Mouse (Mus musculus) duodenum, adult 2 months (tissue): ENCODE measurements around the gene Cdkn2a. TPM values are rescaled to one million over a fixed set of nuclear protein-coding genes. Genes with fewer than 3 reads are reported as not detected.

Source experiments
- polyA plus RNA-seq: library from polyadenylated mRNA; depleted of rRNA; stranded (reverse); fragments of >200 nt; gene quantifications from 2 replicates; pipeline ENCODE4 v1.2.3, GENCODE M21; 2012; ENCODE audit warnings: low replicate concordance; rRNA removed

The Cdkn2a gene
- polyA plus RNA-seq, result 0.18 and 0.56 TPM in 2 replicates

DNA sequence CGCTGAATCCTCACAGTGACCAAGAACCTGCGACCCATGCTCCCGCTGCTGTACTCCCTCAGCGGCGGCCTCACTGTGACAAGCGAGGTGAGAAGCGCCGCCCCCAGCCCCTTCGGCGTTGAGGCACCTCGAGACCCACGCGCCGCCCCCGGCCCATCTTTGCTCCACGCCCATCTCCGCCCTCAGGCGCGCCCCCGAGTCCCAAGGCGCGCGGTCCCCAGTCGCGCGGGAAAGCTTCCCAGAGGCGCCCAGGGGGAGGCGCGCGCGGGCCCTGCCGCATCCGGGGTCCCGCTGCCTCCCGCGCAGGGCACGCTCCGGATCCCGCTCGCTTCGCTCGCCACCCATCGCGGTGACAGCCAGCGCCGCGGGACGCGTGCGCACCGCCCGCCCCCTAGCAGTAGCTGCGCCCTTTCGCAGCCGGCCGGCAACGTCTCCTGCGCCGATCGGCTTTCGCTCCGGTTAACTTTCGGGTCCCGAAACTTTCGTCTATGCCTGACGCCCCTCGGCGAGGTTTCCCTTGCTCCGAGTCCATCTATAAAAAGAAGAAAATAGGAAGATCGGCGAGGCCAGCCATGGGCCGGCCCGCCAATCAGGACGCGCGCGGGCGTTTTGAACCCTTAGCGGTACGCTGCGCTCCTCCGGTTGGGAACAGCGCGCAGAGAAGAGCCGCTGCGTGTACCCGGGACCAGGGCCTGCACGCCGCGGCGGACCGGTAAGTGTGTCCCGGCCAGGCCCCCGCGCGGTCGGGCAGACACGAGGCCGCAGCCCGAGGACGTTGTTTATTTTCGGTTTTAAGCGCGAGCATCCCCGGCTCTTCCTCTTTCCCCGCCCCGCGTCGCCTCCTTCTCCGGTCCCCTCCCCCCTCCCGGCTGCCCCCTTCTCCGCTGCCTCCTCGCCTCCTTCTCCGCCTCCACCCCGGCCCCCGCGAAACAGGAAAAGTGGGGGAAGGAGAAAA is at the start of gene Cdkn2a:
Gene Cdkn2a, minus strand, starts transcription at position 168 of the 955 bp plus-strand sequence.

DNA sequence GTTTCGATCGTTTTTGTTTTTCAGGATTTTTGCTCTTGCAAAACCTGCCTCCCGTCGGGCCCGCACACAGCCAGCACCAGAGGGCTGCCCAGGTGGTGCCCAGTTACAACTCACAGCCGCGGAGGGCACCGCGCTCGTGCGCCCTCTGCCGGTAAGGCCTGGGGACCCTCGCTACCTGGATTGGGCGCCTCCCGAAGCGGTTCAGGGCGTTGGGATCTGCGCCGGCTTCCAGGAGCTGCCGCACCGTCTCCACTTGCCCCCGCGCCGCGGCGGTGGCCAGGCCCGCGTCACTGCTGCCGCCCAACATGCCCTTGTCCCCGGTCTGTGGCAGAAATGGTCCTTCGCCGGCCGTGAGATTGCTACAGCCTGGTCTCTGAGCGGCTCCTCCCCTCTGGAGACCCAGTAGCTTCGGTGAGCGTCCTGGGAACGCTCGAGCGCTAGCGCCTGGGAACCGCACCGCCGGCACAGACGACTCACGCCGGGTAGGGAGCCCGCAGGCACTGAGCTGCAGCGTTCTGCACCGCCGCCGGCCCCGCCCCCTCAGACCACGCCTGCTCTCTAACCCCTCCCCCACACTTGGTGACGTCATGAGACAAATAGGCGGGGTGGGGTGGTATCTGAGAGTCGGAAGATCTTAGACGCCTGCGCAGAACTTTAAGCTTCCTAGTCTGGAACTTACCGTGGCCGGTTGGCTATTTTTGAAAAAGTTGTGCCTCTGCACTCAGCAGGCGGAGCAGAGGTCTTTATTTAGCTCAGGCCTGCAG is 16.2 kb upstream of the Cdkn2a start, which contains the start of gene Cdkn2b:
Gene Cdkn2b, minus strand, starts transcription at position 549 of the 764 bp plus-strand sequence.

Other genes with a start within 250 kb of the Cdkn2a start
- gene Mtap, start 157.5 kb downstream of the Cdkn2a start, polyA plus RNA-seq, result 0.39 and 0.57 TPM in 2 replicates
- 92.4 and 237 TPM in 2 replicates for gene Cdkn2b, start 16.4 kb upstream of the Cdkn2a start, polyA plus RNA-seq